Mouse (Mus musculus): ENCODE measurements around the gene Dnajc12. TPM values are rescaled to one million over a fixed set of nuclear protein-coding genes. Genes with fewer than 3 reads are reported as not detected.
"Not testable (repeated sequence)": the region's sequence is repeated elsewhere in the genome, so short reads cannot be mapped to it uniquely, and the experiment has no call there.

Dnajc12 gene
- polyA plus RNA-seq, 1 experiment = 0.49 TPM

DNA sequence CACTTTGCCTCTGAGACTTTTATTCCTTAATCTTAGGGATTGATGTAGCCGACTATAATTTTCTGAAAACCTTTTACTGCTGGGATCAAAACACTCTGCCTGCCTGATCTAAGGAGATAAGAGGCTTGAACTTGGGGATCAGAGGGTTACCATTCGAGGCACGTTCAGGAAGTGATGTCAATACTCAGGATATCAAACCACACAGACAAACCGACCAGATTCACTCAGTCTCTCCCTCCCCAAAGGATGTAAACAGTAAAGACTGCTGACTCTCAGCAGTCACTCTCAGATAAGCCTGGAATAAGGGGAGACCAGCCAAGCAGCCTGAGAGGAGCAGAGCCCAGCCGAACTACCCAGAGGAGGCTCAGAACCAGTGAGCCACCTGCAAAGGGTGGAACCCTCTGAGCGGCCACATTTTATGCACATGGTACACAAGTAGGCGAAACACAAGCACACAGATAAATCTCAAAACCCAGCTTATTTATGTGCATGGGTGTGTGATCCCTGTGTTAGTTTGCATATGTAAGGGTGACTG, 57.5 kb downstream of the Dnajc12 start:
- no peak for DNase-seq (ENCODE audit: low read depth in 1 of 2, low spot score in 2 of 2)

DNA sequence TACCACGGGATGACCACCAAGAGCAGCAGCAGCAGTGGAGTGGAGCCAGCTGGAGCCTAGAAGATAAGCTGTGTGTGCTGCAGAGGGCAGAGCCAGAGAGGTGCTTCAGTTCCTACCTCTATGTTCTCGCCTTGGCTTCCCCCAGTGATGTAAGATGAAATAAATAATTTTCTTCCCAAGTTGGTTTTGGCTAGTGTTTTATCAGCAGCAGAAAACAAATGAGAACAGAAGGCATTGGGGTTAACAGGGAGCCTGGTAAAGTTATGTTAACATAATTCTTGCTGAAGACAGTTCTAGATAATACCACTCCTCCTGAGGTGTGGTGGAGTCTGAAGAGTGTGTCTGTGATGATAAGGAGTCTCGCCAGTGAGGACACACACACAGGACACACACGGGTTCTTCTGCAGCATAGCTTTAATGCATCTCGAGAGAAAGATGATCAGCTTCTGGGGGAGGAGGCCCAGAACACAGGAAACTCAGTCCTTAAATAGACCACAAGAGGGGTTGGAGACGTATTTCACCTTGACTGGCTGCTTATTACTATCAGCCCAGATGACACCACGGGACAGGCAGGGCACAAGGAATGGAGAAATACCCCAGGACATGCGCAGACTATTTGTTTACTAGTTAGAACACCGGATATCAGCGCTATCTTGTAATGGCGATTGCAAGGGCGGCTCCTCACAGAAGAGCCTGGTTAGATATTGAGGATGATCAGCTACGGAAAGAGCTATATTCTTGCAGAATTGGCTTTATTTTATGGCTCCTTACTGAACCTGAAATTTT, 62.6 kb downstream of the Dnajc12 start:
- not testable (repeated sequence) for H3K4me3 ChIP-seq (ENCODE audit: extremely low read depth, insufficient read depth, insufficient read length); H3K27ac ChIP-seq (ENCODE audit: insufficient read depth, low read length); DNase-seq (ENCODE audit: low read depth in 1 of 2, low spot score in 2 of 2); H3K36me3 ChIP-seq (ENCODE audit: control insufficient read depth, insufficient read depth, low read length); H3K27me3 ChIP-seq (ENCODE audit: control insufficient read depth, insufficient read depth, low read length); H3K4me1 ChIP-seq (ENCODE audit: control insufficient read depth, insufficient read depth, insufficient read length)
- 80% methylated on average over 13 of the region's 13 CpGs for WGBS

More for the DNA sequence above, 57.5 kb downstream of the Dnajc12 start:
- no peak overlapping the region for H3K27ac ChIP-seq (ENCODE audit: insufficient read depth, low read length)
- H3K4me1 ChIP-seq (ENCODE audit: control insufficient read depth, insufficient read depth, insufficient read length) = no peaks in the 10 kb centered on the region
- 53% methylated on average over 7 of the region's 7 CpGs for WGBS
- H3K27me3 ChIP-seq (ENCODE audit: control insufficient read depth, insufficient read depth, low read length) = no peaks in the 10 kb centered on the region
- H3K4me3 ChIP-seq (ENCODE audit: extremely low read depth, insufficient read depth, insufficient read length) = no peak overlapping the region
- no peaks in the 10 kb centered on the region for H3K36me3 ChIP-seq (ENCODE audit: control insufficient read depth, insufficient read depth, low read length)
- no peak for TF ChIP-seq CTCF (IDR thresholded peaks at IDR 0.05; ENCODE audit: extremely low read depth, insufficient read depth, insufficient read length, insufficient replicate concordance)
- TF ChIP-seq POLR2A (IDR thresholded peaks at IDR 0.05; ENCODE audit: low read depth, low read length) = no peak

- WGBS = 87% methylated on average over 4 of the region's 4 CpGs
- Histone ChIP-seq H3K4me3 (ENCODE audit: extremely low read depth, insufficient read depth, insufficient read length) (no peak overlapping the region), H3K27ac (ENCODE audit: insufficient read depth, low read length) (no peak overlapping the region), H3K36me3 (ENCODE audit: control insufficient read depth, insufficient read depth, low read length) (no peaks in the 10 kb centered on the region), H3K27me3 (ENCODE audit: control insufficient read depth, insufficient read depth, low read length) (no peaks in the 10 kb centered on the region), H3K4me1 (ENCODE audit: control insufficient read depth, insufficient read depth, insufficient read length) (no peaks in the 10 kb centered on the region)
- TF ChIP-seq POLR2A (IDR thresholded peaks at IDR 0.05; ENCODE audit: low read depth, low read length) (no peak), CTCF (IDR thresholded peaks at IDR 0.05; ENCODE audit: extremely low read depth, insufficient read depth, insufficient read length, insufficient replicate concordance) (no peak)
- no peak for DNase-seq (ENCODE audit: low read depth in 1 of 2, low spot score in 2 of 2)
Observed at GRCm38 (mm10) chr10:63453926-63454325, 71.7 kb downstream of the Dnajc12 start.

DNA sequence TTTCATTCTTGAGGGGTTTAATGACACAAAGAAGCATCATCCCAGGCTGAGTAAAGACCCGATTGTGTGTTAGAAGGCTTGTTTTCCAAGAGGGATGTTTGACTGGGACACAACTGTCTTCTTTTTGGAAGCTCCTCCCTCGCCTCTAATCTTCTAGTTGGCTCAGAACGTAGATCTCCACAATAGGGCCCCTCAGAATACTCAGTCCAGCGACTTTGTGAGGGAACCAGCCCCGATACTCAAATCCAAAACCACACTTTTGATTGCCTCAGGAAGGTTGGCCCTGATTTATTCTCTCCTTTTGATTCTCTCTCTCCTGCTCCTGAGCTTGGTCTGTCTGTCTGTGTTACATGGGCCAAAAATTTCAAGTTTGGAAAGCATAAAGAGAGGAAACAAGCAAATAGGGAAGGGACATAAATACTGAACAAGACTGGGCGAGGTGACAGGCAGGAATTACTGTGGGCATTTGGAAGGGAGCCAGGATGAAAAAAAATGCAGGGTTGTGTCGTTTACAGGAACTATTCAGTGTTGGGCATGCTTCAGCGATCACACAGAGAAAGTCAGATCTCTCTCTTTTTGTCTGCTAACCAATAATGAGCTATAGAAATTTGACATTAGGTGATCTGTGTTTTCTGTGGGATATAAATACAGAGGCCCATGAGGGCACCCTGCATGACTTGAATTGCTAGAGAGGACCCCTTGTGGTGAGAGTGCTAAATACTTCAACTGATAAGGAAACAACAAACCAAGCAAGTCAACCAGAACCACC, 73.1 kb downstream of the Dnajc12 start:
- no peak for DNase-seq (ENCODE audit: low read depth in 1 of 2, low spot score in 2 of 2)
- H3K4me1 ChIP-seq (ENCODE audit: control insufficient read depth, insufficient read depth, insufficient read length) = no peaks in the 10 kb centered on the region
- H3K36me3 ChIP-seq (ENCODE audit: control insufficient read depth, insufficient read depth, low read length) = no peaks in the 10 kb centered on the region
- WGBS = 42% methylated on average over 8 of the region's 8 CpGs
- TF ChIP-seq POLR2A (IDR thresholded peaks at IDR 0.05; ENCODE audit: low read depth, low read length) (no peak), CTCF (IDR thresholded peaks at IDR 0.05; ENCODE audit: extremely low read depth, insufficient read depth, insufficient read length, insufficient replicate concordance) (no peak)
- H3K4me3 ChIP-seq (ENCODE audit: extremely low read depth, insufficient read depth, insufficient read length) = no peak overlapping the region
- H3K27ac ChIP-seq (ENCODE audit: insufficient read depth, low read length) = no peak overlapping the region
- H3K27me3 ChIP-seq (ENCODE audit: control insufficient read depth, insufficient read depth, low read length) = no peaks in the 10 kb centered on the region

DNA sequence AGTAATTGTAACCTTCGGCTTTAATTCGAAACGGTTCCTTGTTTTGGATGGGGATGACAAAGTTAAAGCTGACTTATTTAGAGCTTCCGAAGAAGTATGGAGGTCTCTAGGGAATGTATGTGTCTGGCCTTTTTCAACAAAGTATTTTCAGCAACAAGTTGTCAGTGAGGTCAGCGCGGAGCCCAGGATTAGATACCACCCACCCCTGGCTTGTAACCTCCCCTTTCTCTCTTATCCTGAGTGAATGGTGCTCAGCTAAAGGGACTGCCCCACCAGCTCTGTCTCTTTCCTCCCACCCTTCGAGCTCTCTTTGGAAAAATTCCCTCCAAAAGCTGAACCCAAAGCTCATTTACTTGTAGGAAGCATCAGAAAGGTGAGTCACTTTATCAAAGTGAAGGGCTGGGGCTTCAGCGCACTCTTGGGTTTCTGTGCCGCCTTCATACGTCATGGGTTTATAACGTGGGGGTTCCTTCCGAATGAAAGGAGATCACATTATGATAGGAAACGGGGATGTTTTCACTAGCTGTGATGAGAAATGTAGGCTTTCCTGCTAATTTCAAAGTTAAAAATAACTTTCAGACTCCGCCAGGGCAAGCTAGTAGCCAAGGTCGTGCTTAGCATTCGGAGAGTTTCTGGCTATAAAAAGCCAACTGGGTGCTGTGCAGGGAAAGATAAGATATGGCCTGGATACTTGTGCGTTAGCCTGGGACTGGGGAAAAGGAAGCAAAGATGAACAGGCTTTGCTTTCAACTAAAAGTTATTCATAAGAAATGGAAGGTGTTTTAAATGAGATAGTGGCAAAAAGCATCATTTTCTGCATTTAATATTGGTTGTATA, 75.3 kb downstream of the Dnajc12 start:
- no peak overlapping the region for H3K27ac ChIP-seq (ENCODE audit: insufficient read depth, low read length)
- no peaks in the 10 kb centered on the region for H3K27me3 ChIP-seq (ENCODE audit: control insufficient read depth, insufficient read depth, low read length)
- no peak overlapping the region for H3K4me3 ChIP-seq (ENCODE audit: extremely low read depth, insufficient read depth, insufficient read length)
- no peaks in the 10 kb centered on the region for H3K36me3 ChIP-seq (ENCODE audit: control insufficient read depth, insufficient read depth, low read length)
- 80% methylated on average over 17 of the region's 17 CpGs for WGBS
- H3K4me1 ChIP-seq (ENCODE audit: control insufficient read depth, insufficient read depth, insufficient read length) = no peaks in the 10 kb centered on the region
- TF ChIP-seq POLR2A (IDR thresholded peaks at IDR 0.05; ENCODE audit: low read depth, low read length) (no peak), CTCF (IDR thresholded peaks at IDR 0.05; ENCODE audit: extremely low read depth, insufficient read depth, insufficient read length, insufficient replicate concordance) (no peak)
- no peak for DNase-seq (ENCODE audit: low read depth in 1 of 2, low spot score in 2 of 2)

Other genes starting within 250 kb of the Dnajc12 start
- 0.01 TPM in 1 of 2 replicates, not detected in the other for gene Mypn, start 178.5 kb upstream of the Dnajc12 start, polyA plus RNA-seq (2012; rRNA removed)
- gene Herc4, start 138.6 kb upstream of the Dnajc12 start, polyA plus RNA-seq (2012; rRNA removed) = 18.9 and 19.2 TPM in 2 replicates
- 3.1 and 5.4 TPM in 2 replicates for gene Sirt1, start 739 bp upstream of the Dnajc12 start, polyA plus RNA-seq (2012; rRNA removed)
- gene Gm7075, start 39.3 kb downstream of the Dnajc12 start, polyA plus RNA-seq (2012; rRNA removed) = not detected in 2 replicates
- 0.07 and 0.08 TPM in 2 replicates for gene Ctnna3, start 47.7 kb downstream of the Dnajc12 start, polyA plus RNA-seq (2012; rRNA removed)